Mouse (Mus musculus) embryo, embryonic 10 days (tissue): Measurements from ENCODE around the gene E2f1.

ENCODE experiments used
- DNase-seq: peaks from one replicate; pipeline ENCODE4 v3.0.0-alpha.2; 2015; ENCODE audit warnings: low spot score

The E2f1 gene

GRCm38 (mm10) chr2:154569836-154570286 is at the start of gene E2f1:
TSS of gene E2f1 (minus strand) at chr2:154569892.
- DNase-seq: peak; percentile 98

DNA sequence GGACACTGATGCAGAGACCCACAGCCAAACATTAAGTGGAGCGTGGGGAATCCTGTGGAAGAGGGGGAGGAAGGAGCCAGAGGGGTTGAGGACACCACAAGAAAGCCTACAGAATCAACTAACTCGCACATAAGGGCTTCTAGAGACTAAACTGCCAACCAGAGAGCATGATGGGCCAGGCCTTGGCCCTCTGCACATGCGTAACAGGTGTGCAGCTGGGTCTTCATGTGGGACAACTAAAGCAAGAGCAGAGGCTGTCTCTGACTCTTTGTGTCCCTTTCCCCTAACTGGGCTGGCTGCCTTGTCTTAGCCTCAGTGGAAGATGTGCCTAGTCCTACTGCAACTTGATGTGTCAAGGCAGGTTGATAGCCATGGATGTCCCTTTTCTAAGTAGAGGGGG is 47.4 kb upstream of the E2f1 start:
- DNase-seq: no peak

- DNase-seq: no peak
Measured at GRCm38 (mm10) chr2:154615674-154616073, 46.0 kb upstream of the E2f1 start.

GRCm38 (mm10) chr2:154614841-154615576 is 45.3 kb upstream of the E2f1 start:
- no peak for DNase-seq

- peak; percentile 89 for DNase-seq
Measured at GRCm38 (mm10) chr2:154613118-154614115, 43.7 kb upstream of the E2f1 start, which contains the start of the genes Zfp341 and 4930519P11Rik. TSS of gene Zfp341 (plus strand) at chr2:154613297. TSS of gene 4930519P11Rik (minus strand) at chr2:154613437.

DNA sequence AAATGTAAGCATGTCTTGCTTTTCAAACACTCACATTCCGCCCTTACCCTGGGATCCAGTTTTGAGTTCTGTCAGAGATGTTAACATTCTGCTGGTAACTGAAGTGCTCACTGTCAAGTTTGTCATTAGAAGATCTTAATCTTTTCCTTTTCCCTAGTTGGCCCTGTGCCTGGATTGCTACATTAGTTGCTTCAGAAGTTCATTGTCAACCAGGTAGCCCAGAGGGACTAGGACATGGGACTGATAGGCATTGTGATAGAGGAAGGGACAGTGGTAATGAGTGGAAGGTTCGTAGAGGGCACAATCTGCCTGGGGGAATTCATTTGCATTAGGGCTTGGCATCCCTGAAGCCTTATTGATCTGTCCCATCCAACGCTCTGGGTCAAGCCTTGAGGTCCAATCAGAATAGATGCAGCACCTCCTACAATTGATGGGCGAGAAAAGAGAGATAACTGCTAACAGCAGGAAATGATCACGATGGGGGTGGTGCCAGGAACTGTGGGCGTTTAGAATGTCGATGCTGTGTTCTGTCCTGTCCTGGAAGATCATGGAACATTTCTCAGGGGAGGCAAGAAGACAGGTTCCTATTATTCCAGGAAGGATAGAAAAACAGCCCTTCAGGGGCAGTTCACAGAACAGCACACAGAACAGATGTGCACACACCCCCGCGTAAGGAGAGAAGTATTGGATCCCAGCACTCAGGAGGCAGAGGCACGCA is 39.5 kb upstream of the E2f1 start:
- DNase-seq: no peak

DNA sequence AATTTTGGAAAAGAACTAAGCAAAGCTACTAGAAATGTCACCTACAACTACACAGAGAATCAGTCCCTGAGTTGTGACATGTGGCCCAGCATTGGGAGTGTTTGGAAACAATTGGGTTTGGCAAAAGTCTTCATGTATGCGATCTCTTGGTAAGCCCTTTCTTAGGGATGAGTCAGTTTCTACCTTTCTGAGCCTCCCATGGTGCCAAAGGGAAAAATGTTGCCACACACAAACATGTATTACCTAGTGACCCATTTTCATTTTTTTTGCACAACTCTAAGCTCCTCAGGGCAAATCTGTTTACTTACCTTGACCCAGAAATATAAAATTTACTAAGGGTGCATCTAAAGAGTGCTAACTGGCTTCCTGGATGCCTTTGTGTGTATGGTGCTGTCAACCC is 37.3 kb upstream of the E2f1 start:
- no peak for DNase-seq

GRCm38 (mm10) chr2:154604156-154604555 is 34.5 kb upstream of the E2f1 start:
- DNase-seq: no peak

- peak; percentile 97 for DNase-seq
Measured at GRCm38 (mm10) chr2:154603638-154604153, 34.0 kb upstream of the E2f1 start, which contains the start of gene Pxmp4. TSS of gene Pxmp4 (minus strand) at chr2:154603708.

DNA sequence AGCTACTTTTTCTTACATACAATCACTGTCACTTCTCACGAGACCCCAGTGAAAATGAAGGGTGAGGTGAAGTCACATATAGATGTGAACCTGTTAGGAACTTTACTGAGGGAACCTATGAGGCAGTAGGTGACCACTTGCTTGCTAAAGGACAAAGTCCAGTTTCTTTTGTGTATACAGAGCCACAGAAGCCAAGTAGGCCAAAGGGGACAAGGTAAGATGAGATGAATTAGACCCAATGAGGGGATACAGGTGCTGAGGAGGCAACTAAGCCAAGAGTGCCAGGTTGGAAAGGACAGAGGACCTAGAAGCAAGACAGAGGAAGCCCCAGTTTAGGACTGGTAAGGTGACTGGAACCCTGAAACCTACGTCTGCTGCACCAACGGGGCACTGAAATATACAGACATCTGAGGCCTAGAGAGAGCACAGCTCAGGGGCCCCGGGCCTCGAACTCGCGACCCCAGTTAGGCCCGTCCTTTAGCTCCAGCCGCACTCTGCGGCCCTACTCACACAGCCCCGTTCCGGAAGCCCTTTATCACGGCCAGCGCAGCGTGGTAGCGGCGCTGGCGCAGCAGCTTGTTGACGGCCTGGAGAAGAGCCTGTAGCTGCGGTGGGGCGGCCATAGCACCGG is 33.4 kb upstream of the E2f1 start:
- no peak for DNase-seq

GRCm38 (mm10) chr2:154601324-154601723 is 31.6 kb upstream of the E2f1 start:
- no peak for DNase-seq

GRCm38 (mm10) chr2:154600586-154600985 is 30.9 kb upstream of the E2f1 start:
- DNase-seq: no peak

DNA sequence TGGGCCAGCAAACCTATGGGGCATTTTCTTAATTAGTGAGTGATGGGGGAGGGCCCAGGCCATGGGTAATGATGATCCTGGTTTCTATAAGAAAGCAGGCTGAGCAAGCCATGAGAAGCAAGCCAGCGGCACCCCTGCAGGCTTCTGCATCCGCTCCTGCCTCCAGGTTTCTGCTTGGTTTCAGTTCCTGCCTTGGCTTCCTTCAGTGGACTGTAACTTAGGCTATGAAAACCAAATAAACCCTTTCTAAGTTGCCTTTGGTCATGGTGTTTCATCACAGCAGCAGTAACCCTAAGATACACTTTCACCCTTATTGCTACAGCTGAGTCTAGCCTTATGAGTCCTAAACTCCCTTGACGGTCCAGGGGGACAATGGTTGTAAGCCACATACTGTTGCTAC is 27.7 kb upstream of the E2f1 start:
- no peak for DNase-seq

DNA sequence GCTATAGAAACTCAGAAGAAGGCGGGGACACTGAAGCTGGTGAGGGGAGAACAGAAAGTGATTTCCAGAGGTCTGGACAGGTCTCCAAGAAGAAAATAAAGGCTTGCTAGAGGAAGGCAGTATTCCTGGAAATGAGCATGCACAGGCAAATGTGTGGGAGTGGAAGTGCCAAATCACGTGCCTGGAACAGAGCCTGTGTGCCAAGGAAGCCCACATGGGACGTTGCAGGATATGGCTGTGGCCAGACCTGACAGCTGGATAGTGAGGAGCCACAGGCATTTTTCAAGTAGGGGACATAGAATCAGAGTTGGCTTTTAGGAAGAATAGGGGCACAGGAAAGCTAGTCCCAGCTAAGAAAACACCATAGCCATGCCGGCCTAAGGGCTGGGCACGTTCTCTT is 26.1 kb upstream of the E2f1 start:
- no peak for DNase-seq

DNA sequence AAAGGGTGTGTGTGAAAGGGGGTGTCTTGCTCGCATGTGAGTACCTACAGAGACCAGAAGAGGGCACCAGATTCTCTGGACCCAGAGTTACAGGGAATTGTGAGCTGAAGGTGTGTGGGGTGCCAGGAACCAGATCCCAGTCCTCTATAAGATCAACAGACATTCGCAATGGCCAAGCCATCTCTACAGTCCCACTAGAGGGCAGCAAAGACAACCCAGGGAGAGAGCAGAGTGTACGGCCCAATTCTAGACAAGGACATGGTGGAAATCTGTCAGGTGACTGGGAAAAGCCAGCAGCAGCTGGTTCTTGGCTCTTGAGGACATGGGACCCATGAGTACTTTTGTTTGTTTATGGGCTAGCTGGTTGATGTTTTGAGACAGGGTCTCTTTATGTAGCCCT is 23.3 kb upstream of the E2f1 start:
- peak; percentile 59 for DNase-seq

DNA sequence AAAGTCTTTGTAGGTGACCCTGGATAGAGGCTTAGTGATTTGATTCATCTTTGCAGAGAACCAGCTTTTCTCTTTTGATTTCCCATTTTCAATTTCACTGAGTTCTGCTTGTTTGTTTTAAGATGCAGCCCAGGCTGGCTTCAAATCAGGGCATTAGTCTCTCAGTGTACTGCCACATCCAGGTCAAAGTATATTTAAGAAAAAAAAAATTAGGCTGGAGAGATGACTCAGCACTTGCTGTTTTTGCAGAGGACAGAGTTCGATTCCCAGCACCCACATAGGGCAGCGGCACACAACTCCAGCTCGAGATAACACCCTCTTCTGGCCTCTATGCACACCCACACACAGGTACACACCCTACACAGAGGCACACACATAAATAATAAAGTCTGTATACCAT is 21.5 kb upstream of the E2f1 start:
- DNase-seq: no peak

GRCm38 (mm10) chr2:154589051-154589450 is 19.4 kb upstream of the E2f1 start:
- DNase-seq: no peak

GRCm38 (mm10) chr2:154586405-154586804 is 16.7 kb upstream of the E2f1 start:
- DNase-seq: peak; percentile 69

DNA sequence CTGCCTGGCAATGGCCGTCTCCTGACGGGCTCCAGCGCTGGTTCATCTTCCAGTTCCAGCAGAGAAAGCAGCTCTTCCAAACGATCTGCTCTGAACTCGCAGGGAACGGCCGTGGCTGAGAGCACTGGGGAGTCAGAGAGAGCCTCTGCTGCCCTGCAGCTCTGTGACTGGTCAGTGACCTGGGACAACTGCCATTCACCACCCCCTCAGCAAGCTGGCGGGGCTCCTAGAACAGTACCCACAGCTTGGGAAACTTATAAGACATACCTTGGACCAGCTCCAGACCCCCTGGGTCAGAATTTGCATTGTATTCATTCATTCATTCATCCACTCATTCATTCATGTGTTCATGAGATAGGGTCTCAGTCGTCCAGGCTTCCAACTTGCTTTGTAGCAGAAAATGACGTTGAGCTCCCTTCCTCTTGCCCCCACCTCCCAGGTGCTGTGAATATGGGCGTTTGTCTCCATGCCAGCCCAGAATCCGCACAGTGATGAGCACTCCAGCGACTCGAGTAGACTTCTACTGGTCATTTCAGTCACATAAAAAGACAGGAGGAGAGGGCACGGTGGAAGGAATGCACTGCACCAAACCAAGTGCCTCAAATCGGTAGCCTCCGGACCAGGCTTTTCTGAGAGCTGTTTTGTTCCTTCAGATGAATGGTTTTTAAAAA is 15.4 kb upstream of the E2f1 start:
- no peak for DNase-seq
